Mouse (Mus musculus) limb, embryonic 12.5 days (tissue): Measurements from ENCODE around the gene Dyx1c1. TPM values are rescaled to one million over a fixed set of nuclear protein-coding genes. Genes with fewer than 3 reads are reported as not detected.

ENCODE experiments used
- ATAC-seq: fragments of 200-750 bp; cut with Nextera tagmentation; 2 replicates; pipeline ENCODE4 v1.8.0; 2017; ENCODE audit warnings: low read depth, moderate TSS enrichment; ENCODE audit not compliant: insufficient number of reproducible peaks, insufficient read depth, low FRiP score, low TSS enrichment
- H3K27ac ChIP-seq: fragments of 300-500 bp; sonication (generic); 2 replicates; pipeline ENCODE4 v1.5.1; 2016; ENCODE audit warnings: mild to moderate bottlenecking, moderate library complexity
- H3K27me3 ChIP-seq: fragments of 300-500 bp; sonication (generic); 2 replicates; pipeline ENCODE4 v1.6.1; 2016; ENCODE audit warnings: mild to moderate bottlenecking, moderate library complexity
- H3K36me3 ChIP-seq: fragments of 300-500 bp; sonication (generic); 2 replicates; pipeline ENCODE4 v1.6.1; 2016; ENCODE audit warnings: mild to moderate bottlenecking, moderate library complexity
- H3K4me1 ChIP-seq: fragments of 300-500 bp; sonication (generic); replicated peaks from 2 replicates; pipeline ENCODE4 v1.6.1; 2016
- H3K4me2 ChIP-seq: fragments of 300-500 bp; sonication (generic); 2 replicates; pipeline ENCODE4 v1.6.1; 2016; ENCODE audit warnings: mild to moderate bottlenecking, moderate library complexity
- H3K4me3 ChIP-seq: fragments of 300-500 bp; sonication (generic); replicated peaks from 2 replicates; pipeline ENCODE4 v1.5.1; 2016; ENCODE audit warnings: mild to moderate bottlenecking
- H3K9ac ChIP-seq: fragments of 300-500 bp; sonication (generic); replicated peaks from 2 replicates; pipeline ENCODE4 v1.6.1; 2016; ENCODE audit warnings: mild to moderate bottlenecking, moderate library complexity
- H3K9me3 ChIP-seq: fragments of 300-500 bp; sonication (generic); 2 replicates; pipeline ENCODE4 v1.6.1; 2016; ENCODE audit warnings: mild to moderate bottlenecking, moderate library complexity
- WGBS: fragments of 180-500 bp; shearing (Covaris S2); methylation state at CpG from one replicate; pipeline ENCODE4 v1.1.7; 2016; 5-methylcytosine and 5-hydroxymethylcytosine counted together
- polyA plus RNA-seq: library from polyadenylated mRNA; unstranded; fragments of >200 nt; fragmentation: Nextera tagmentation; extraction: Ambion mirVana; gene quantifications from 2 replicates; pipeline ENCODE4 v1.2.1, GENCODE M21; 2016

The Dyx1c1 gene
- polyA plus RNA-seq, 1 experiment from 2014 or later, result 1.6 TPM

DNA sequence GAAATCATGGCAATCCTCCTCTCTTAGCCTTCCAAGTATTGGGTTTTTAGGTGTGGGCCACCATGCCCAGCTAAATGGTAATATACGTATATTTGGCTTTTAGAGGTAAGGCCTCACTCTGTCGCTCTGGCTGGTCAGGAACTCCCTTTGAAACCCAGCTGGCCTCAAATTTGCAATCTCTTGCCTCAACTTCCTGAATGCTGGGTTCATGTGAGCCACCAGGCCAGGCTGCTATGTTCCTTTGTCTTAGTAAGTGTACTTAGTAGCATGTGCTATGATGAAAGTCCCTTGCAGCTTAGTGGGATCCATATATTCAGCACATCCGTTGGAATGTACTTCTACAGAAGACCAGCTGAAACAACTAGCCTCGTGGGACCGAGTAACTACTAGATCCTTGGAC, 16.1 kb downstream of the Dyx1c1 start:
- H3K4me2 ChIP-seq, result no peak overlapping the region
- H3K36me3 ChIP-seq, result no peaks in the 10 kb centered on the region
- H3K27ac ChIP-seq, result no peak overlapping the region
- H3K4me3 ChIP-seq, result no peak overlapping the region
- no peaks in the 10 kb centered on the region for H3K9me3 ChIP-seq
- no peaks in the 10 kb centered on the region for H3K27me3 ChIP-seq
- 91% methylated on average over 5 of the region's 5 CpGs for WGBS
- ATAC-seq, result no peak
- no peaks in the 10 kb centered on the region for H3K4me1 ChIP-seq
- H3K9ac ChIP-seq, result no peak overlapping the region

DNA sequence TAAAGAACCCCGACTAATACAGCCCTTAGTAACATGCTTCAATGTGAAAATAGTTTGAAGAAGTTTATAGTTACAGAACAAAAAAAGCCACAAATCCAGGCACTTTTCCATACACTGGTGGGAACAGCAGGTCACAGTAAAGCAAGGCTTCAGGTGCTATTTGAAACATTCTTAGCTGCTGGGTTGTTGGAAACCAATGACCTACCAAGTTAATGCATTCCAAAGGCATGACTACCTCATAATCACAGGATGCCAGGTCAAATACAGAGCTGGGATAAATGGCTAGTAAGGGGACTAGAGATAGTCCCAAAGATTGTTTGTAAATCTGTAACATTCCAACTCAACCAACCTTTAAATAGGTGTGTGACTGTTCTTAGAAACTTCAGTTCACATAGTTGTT, 16.7 kb downstream of the Dyx1c1 start:
- Histone ChIP-seq H3K4me2 (no peak overlapping the region), H3K4me3 (no peak overlapping the region), H3K4me1 (no peaks in the 10 kb centered on the region), H3K9me3 (no peaks in the 10 kb centered on the region), H3K36me3 (no peaks in the 10 kb centered on the region), H3K27me3 (no peaks in the 10 kb centered on the region), H3K27ac (no peak overlapping the region), H3K9ac (no peak overlapping the region)
- no peak for ATAC-seq
- 94% methylated on average over 1 of the region's 1 CpGs for WGBS

DNA sequence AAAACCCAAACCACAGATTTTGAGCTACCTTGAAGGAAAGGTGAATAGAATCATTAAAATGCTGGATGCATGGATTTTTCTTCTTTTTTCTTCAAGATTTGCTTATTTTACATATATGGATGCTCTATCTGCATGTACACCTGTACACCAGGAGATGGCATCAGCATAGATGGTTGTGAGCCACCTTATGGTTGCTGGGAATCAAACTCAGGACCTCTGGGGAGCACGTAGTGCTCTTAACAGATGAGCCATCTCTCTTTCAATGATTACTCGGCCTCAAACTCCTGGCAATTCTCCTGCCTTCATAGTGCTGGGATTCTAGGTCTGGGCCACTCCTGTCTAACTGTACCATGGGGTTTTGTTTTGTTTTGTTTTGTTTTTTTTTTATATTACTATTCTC, 24.5 kb downstream of the Dyx1c1 start:
- no peak overlapping the region for H3K27ac ChIP-seq
- WGBS, result 73% methylated on average over 2 of the region's 2 CpGs
- no peak overlapping the region for H3K4me3 ChIP-seq
- ATAC-seq, result no peak
- peaks cover 16% of the 10 kb centered on the region for H3K27me3 ChIP-seq
- H3K4me1 ChIP-seq, result peaks cover 9% of the 10 kb centered on the region
- H3K9ac ChIP-seq, result no peak overlapping the region
- no peak overlapping the region for H3K4me2 ChIP-seq
- no peaks in the 10 kb centered on the region for H3K9me3 ChIP-seq
- H3K36me3 ChIP-seq, result no peaks in the 10 kb centered on the region

DNA sequence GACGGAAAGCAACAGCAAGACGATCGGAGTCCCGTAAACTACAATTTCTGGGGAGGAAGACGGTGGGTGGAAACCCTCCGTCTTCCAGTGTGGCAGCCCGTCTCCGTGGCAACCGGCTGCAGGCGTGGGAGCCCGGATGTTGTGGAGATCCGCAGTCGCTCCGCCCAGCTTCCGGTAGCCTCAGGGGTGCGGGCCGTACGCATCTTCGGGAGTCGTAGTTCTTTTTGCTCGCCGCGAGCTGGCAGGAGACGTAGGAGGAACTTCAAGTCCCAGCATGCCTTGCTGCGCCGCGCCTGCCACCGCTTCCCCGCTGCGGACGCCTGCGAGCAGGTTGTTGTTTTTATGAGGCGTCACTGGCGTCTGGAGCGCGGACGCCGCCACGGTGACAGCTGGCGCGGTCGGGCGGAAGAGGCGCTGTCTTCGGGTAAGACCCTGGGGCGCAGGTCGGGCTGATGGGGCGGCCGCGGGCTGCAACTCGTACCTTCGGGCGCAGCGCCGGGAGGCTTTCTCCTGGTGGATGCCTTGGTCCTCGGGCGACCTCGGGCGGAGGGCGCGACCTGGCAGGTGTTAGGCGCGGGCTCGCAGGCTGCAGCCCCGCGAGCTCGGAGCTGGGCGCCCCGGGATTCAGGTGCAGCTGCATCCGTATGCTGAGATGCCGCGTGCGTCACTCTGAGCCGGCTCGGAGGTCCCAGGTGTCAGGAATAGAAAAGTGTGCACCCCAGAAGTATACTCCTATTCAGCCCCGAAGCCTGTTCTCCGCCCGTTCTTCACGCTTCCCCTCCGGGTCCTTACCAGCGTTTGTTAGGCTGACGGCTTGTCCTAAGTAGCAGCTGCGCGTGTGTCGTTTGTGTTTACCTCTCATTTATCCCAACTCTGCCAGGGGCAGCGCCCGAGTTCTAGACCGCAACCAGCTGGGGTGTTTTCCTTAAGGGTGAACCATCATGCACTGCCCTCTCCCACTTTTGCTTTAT, 26.9 kb downstream of the Dyx1c1 start, which contains the start of the genes Ccpg1os and Ccpg1:
Ccpg1os (minus strand) TSS at position 133 of the 971 bp plus-strand sequence.
Ccpg1 (plus strand) TSS at position 180 of the 971 bp plus-strand sequence.
- ATAC-seq, result peak; percentile 99
- Histone ChIP-seq H3K27ac (peak within 1 kb of the TSS; percentile 53; the same call in 1 of the 2 replicates), H3K4me3 (peak within 1 kb of the TSS; percentile 78), H3K9ac (peak within 1 kb of the TSS; percentile 65), H3K4me1 (peaks cover 9% of the 10 kb centered on the region), H3K27me3 (peaks cover 16% of the 10 kb centered on the region), H3K9me3 (no peaks in the 10 kb centered on the region), H3K4me2 (peak within 1 kb of the TSS; percentile 89), H3K36me3 (no peaks in the 10 kb centered on the region)
- WGBS, result under 1% methylated on average over 88 of the region's 88 CpGs

DNA sequence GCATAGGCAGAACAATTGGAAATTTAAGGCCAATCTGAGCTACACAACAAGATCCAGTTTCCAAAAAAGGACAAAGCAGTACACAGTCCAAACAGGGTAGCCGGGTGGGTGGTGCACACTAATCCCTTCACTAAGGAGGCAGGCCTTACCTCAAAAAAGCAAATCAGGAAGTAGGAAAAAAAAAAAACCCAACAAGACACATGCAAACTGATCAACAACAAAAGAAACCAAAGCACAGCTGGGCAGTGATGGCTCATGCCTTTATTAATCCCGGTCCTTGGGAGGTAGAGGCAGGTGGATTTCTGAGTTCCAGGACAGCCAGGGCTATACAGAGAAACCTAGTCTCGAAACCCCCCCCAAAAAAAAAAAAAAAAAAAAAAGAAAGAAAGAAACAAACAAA, 29.1 kb downstream of the Dyx1c1 start:
- Histone ChIP-seq H3K27ac (no peak overlapping the region), H3K9ac (no peak overlapping the region), H3K4me1 (peaks cover 9% of the 10 kb centered on the region), H3K27me3 (peaks cover 16% of the 10 kb centered on the region), H3K36me3 (no peaks in the 10 kb centered on the region), H3K4me2 (no peak overlapping the region), H3K4me3 (no peak overlapping the region), H3K9me3 (no peaks in the 10 kb centered on the region)
- ATAC-seq, result no peak
- 74% methylated on average over 3 of the region's 3 CpGs for WGBS

DNA sequence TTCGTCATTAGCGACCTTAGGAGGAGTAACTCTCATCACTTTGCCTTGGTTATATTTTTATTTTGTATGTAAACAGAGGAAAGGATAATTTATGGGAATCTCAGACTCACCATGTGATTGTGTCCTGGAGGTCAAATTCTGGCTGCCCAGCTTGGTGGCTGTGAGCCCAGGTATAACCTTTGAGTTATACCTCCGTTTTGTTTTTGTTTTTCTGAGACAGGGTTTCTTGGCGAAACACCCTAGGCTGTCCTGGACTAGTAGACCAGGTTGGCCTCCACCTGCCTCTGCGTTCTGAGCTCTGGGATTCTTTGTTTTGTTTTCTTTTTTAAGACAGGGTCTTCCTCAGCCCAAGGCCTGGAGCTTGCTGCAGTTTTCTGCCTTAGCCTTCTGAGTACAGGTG, 30.1 kb downstream of the Dyx1c1 start:
- Histone ChIP-seq H3K4me1 (peaks cover 9% of the 10 kb centered on the region), H3K9ac (no peak overlapping the region), H3K27ac (no peak overlapping the region), H3K36me3 (no peaks in the 10 kb centered on the region), H3K4me3 (no peak overlapping the region), H3K27me3 (peaks cover 16% of the 10 kb centered on the region), H3K4me2 (no peak overlapping the region), H3K9me3 (no peaks in the 10 kb centered on the region)
- ATAC-seq, result no peak
- WGBS, result 81% methylated on average over 5 of the region's 5 CpGs

DNA sequence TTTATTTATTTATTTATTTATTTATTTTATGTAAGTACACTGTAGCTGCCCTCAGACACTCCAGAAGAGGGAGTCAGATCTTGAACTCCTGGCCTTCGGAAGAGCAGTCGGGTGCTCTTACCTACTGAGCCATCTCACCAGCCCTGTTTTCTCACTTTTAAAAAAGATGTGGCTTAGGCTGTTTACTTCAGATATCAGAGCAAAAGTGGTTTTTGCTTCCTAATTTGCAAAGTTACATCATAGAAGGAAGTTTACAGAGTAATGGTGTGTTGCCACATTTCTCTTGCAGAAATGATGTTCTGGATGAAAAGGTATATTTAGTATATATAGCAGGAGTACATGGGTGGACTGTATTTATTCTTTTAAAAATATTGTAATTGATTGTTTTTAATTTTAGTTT, 32.8 kb downstream of the Dyx1c1 start:
- 88% methylated on average over 2 of the region's 2 CpGs for WGBS
- no peak for ATAC-seq
- Histone ChIP-seq H3K27ac (no peak overlapping the region), H3K27me3 (peaks cover 10% of the 10 kb centered on the region), H3K9me3 (no peaks in the 10 kb centered on the region), H3K9ac (no peak overlapping the region), H3K36me3 (no peaks in the 10 kb centered on the region), H3K4me3 (no peak overlapping the region), H3K4me1 (no peaks in the 10 kb centered on the region), H3K4me2 (no peak overlapping the region)

DNA sequence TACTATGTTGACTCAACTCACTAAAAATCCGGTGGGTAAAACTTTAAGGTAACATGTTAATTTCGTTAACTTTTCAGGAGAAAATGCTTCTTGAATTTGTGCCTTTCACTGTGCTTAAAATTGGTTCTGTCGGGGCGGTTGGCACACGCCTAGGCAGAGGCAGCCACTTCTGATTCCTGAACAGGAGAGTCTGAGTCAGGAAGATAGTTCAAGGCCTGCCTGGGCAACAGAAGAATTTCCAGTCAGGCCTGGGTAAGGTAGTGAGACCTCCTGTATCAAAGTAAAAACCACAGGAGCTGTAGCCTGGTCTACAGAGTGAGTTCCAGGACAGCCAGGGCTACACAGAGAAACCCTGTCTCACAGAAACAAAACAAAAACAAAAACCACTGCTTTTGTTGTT, 34.0 kb downstream of the Dyx1c1 start:
- WGBS, result 85% methylated on average over 5 of the region's 5 CpGs
- no peaks in the 10 kb centered on the region for H3K36me3 ChIP-seq
- H3K27me3 ChIP-seq, result peaks cover under 1% of the 10 kb centered on the region; the same call in 1 of the 2 replicates
- H3K4me3 ChIP-seq, result no peak overlapping the region
- no peaks in the 10 kb centered on the region for H3K9me3 ChIP-seq
- H3K4me1 ChIP-seq, result no peaks in the 10 kb centered on the region
- no peak overlapping the region for H3K27ac ChIP-seq
- H3K9ac ChIP-seq, result no peak overlapping the region
- ATAC-seq, result no peak
- no peak overlapping the region for H3K4me2 ChIP-seq

DNA sequence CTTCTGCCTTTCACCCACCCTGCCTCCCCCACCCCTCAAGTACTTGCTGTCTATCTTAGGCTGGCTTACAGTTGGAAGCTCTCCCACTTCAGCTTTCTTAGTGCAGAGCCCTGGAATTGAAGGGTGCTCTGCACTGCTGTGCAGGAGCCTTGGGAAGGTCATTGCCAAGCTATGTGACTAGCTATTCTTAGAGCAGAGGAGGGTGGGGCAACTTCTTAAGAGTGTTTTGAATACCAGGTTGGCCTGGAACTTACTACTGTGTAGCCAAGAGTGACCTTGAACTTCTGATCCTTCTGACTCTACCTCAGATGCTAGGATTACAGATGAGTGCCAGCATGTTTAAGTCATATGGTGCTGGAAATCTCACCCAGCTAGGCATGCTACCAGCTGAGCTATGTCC, 37.6 kb downstream of the Dyx1c1 start:
- no peak overlapping the region for H3K9ac ChIP-seq
- H3K4me2 ChIP-seq, result no peak overlapping the region
- ATAC-seq, result no peak
- H3K27ac ChIP-seq, result no peak overlapping the region
- no peaks in the 10 kb centered on the region for H3K4me1 ChIP-seq
- no peaks in the 10 kb centered on the region for H3K9me3 ChIP-seq
- H3K36me3 ChIP-seq, result no peaks in the 10 kb centered on the region
- no peak overlapping the region for H3K4me3 ChIP-seq
- H3K27me3 ChIP-seq, result no peaks in the 10 kb centered on the region

DNA sequence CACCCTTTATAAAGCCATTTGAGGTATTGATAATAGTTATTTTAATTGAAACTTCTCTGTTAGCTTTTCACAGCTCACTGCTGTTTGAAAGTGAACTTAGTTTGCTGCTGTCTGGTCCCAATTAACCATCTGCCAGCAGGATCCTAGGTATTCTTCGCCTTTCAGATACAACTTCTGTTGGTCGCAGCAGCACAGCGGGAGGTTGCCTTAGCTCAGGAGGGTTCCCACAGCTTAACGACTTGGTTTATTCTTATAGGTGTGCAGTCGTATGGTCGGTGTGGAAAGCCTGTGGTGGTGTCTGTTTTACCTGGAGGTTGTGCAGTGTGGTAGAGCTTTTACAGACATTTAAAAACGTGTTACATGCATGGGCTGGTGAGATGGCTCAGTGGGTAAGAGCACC, 38.2 kb downstream of the Dyx1c1 start:
- no peak overlapping the region for H3K4me3 ChIP-seq
- no peak overlapping the region for H3K27ac ChIP-seq
- no peaks in the 10 kb centered on the region for H3K36me3 ChIP-seq
- no peaks in the 10 kb centered on the region for H3K4me1 ChIP-seq
- H3K4me2 ChIP-seq, result no peak overlapping the region
- no peak overlapping the region for H3K9ac ChIP-seq
- no peaks in the 10 kb centered on the region for H3K9me3 ChIP-seq
- ATAC-seq, result no peak
- 41% methylated on average over 7 of the region's 7 CpGs for WGBS
- H3K27me3 ChIP-seq, result no peaks in the 10 kb centered on the region

DNA sequence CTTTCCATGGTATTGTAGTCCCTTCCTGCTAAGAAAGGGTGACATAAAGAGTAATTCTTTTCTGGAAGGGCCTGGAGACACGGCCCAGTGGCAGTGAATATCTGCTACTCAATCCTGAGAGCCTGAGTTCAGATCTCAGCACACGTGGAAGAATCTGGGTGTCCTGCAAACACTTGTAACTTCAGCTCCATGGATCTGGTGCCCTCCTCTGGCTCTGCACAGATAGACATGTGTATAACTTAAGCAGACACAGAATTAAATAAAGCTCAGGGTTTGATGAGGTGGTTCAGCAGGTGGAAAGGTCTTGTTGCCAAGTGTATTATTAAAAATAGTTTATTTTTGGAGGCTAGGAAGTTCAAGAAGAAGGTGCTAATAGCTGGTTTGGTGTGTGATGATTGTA, 41.9 kb downstream of the Dyx1c1 start:
- Histone ChIP-seq H3K27me3 (no peaks in the 10 kb centered on the region), H3K4me3 (no peak overlapping the region)
- WGBS, result 78% methylated on average over 2 of the region's 2 CpGs

More for the DNA sequence above, 41.9 kb downstream of the Dyx1c1 start:
- H3K27ac ChIP-seq, result no peak overlapping the region
- H3K9ac ChIP-seq, result no peak overlapping the region
- H3K9me3 ChIP-seq, result no peaks in the 10 kb centered on the region
- ATAC-seq, result no peak
- H3K4me2 ChIP-seq, result no peak overlapping the region
- peaks cover under 1% of the 10 kb centered on the region; the same call in 1 of the 2 replicates for H3K36me3 ChIP-seq
- no peaks in the 10 kb centered on the region for H3K4me1 ChIP-seq
